Mouse (Mus musculus): Measurements from ENCODE around the gene Mast4. TPM values are rescaled to one million over a fixed set of nuclear protein-coding genes. Genes with fewer than 3 reads are reported as not detected.

Mast4 gene
- total RNA-seq, 2 experiments from 2014 or later: 45.9 to 49.2 TPM

DNA sequence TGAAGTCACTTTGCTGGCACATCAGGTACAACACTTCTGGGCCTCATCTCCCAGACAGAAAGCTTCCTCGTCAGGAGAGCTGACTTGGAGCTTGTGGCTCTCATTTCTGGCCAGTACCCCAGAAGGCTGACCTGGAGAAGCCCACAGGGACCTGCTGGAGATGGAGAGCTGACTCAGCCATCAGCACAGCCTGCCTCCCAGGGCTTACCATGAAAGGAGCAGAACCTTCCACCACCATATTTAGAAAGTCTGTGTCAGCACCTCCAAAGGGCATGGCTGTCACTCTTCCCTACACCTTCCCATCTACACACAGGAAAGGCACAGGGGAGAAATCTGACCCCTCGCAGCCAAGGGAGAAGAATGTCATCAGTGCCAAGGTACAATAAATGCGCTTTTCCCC, 385.3 kb downstream of the Mast4 start:
- intact Hi-C loops (cut with DNase I): no loop called here
- DNase-seq: no peak

- intact Hi-C loops (cut with DNase I): no loop called here
Observed at GRCm38 (mm10) chr13:102947546-102947945, 386.8 kb downstream of the Mast4 start.

GRCm38 (mm10) chr13:102946024-102946821, 388.1 kb downstream of the Mast4 start:
- no peak for DNase-seq
- intact Hi-C loops (cut with DNase I): no loop called here

More at GRCm38 (mm10) chr13:102947546-102947945, 386.8 kb downstream of the Mast4 start:
- DNase-seq: peak; percentile 21 to 47

- DNase-seq: no peak
- intact Hi-C loops (cut with DNase I): no loop called here
Observed at GRCm38 (mm10) chr13:102945450-102945849, 388.8 kb downstream of the Mast4 start.

DNA sequence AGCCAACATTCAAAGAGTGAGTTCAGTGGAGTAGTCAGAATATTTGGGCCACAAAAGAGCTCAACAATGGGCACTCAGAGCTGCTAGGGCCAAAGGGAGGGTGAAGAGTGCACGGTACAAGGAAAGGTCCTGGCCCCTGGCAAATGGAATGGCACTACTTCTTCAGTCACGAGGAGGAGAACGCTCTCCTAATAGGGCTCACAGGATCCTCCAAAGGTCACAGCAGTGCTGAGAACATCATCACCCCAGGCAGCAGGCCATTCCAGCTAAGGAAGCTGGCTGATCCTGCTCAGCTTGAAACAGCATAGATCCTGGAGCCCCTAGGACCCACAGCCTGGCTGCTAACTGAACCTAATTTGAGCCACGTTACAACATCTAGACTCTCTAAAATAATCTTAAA, 389.8 kb downstream of the Mast4 start:
- intact Hi-C loops (cut with DNase I): no loop called here
- no peak for DNase-seq

DNA sequence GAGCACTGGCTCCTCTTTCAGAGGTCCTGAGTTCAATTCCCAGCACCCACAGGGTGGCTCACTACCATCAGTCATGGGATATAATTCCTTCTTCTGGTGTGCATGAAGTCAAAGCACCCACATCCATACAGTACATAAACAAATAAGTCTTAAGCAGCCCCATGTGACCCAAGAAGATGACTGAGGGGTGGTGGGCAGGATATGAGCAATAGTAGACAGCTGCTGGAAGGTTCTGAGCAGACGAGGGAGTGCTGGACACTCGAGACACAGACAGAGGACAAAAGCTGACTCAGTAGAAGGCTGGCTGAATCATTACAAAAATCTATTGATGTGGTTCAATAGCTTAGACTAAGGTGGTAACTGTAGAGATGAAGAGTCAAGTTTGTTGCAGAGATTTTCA, 391.7 kb downstream of the Mast4 start:
- no peak for DNase-seq
- intact Hi-C loops (cut with DNase I): no loop called here

DNA sequence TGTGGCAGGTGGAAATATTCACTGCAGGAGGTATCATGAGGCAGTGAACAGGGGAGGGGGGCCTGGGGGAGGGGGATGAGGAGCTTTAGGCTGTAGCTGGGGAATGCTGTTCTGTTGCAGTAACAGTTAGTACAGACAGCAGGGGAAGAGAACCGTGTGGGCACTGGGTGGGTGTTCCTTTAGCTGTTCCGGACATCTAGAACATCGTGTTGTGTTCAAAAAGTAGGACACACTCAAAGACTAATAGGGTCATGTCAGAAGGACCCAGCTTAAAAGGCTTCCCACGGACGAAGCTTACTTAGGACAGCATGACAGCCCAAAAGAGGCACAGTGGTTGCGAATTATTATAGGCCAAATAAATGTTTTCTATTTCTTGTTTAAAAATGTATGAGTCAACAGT, 393.8 kb downstream of the Mast4 start:
- DNase-seq: no peak
- intact Hi-C loops (cut with DNase I): no loop called here

DNA sequence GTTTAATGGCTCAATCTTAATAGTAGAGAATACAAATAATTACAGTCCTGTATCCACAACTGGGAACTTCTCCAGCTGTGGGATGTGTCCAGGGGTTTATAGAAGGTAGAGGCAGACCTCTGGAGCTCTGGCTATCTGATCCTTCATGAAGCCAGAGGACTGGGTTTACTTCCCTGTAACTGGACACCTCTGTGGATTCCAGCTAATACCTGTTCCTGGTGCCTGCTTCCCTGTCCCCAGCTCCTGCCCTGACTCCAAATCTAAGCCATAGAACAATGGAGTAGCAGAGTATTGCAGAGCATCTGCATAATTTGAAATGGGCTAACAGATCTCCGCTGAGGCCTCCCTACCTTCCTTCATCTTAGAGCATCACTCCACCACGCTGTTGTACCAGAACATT, 398.1 kb downstream of the Mast4 start:
- DNase-seq: no peak

GRCm38 (mm10) chr13:102935788-102936187, 398.5 kb downstream of the Mast4 start:
- intact Hi-C loops (cut with DNase I): no loop called here
- DNase-seq: no peak

More for the DNA sequence above, 398.1 kb downstream of the Mast4 start:
- intact Hi-C loops (cut with DNase I): no loop called here

DNA sequence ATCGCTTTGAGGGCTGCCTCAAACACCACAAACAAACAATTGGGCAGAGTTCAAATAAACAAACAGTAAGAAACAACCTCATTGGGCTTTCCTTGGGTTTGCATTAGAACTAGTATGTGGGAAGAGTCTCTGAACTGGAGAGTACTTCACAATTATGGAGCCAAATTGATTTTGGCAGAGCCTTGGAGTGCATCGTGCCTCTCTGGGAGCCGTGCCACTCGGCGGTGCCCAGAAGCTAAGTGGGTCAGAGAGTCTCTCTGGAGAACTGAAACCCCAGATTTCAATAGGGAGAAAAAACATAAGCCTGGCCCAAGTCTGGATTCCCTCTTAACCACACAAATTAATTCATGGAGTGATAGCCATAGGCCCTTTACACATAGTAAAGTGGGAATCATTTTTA, 400.6 kb downstream of the Mast4 start:
- intact Hi-C loops (cut with DNase I): no loop called here
- peak; percentile 47 to 71 for DNase-seq

- intact Hi-C loops (cut with DNase I): no loop called here
- no peak for DNase-seq
Observed at GRCm38 (mm10) chr13:102932434-102932833, 401.9 kb downstream of the Mast4 start.

GRCm38 (mm10) chr13:102931951-102932350, 402.3 kb downstream of the Mast4 start:
- intact Hi-C loops (cut with DNase I): no loop called here
- DNase-seq: no peak

DNA sequence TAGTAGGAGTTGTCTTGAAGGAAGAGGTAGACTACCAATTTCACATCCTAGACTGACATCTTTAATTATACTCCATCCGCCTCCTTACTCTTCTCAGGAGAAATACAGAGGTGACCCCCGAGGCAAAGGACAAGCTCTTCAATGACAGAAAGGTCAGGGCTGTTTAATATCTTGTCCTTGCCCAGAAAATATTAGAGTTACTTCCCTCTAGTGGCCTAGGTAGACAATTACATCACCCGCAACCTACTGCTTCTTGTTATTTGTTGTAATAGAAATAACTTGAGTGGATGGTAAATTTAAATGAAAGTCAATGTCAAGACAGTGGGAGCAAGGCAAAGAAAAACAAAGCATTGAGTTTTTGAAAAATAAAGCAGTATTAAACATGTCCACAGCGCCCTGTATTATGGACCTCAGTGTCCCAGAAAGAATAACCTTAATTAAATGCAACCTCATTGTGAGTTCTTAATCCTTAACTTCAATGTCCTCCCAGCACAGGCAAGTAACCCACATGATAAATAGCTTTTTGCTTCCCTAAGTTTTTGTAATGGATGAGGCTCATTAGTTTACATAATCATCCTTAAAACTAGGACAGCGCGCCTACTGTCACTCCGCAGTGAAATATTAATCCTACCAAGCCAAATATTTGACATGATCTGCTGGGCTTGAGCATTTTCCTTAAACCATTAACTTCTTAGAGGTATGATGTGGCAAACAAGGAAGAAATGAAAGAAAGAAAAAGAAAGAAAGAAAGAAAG, 408.3 kb downstream of the Mast4 start:
- intact Hi-C loops (cut with DNase I): no loop called here
- DNase-seq: no peak

GRCm38 (mm10) chr13:102919741-102920140, 414.6 kb downstream of the Mast4 start:
- DNase-seq: no peak

DNA sequence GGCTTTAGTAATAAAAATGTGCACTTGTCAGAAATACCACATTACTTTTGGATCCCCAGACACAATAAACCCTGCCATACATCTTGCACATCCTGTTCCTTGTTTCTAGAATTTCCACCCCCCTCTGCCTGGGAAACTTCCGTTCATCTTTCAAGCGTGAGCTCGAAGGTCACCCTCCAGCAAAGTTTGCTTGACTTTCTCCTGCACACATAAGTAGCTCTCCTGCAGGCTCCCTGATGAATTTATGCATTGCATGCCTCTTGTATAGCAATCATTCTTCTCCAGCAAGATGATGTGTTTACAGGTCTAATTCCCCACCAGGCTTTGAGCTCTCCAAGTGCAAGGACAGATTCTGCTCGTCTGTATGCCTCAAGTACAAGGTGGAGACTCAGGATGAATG, 415.7 kb downstream of the Mast4 start:
- no peak for DNase-seq
- intact Hi-C loops (cut with DNase I): no loop called here

More at GRCm38 (mm10) chr13:102919741-102920140, 414.6 kb downstream of the Mast4 start:
- intact Hi-C loops (cut with DNase I): no loop called here

DNA sequence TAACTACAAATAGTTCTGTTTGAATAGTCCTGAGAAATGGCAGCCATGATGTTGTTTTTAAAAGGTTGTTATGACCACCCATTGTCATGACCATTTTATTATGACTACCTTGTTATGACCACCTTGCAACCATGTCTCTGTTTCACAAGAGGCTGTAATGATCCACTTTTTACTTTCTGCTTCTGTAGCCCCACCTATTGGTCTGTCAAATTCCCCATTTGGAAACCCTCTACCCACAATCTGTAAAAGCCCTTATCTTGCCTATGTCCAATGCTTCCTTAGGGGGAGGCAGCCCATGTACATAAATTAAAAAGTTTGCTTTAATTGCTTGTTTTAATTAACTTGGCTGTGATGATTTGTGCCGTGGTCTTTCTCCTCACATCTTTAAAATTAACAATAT, 419.0 kb downstream of the Mast4 start:
- no peak for DNase-seq
- intact Hi-C loops (cut with DNase I): no loop called here

DNA sequence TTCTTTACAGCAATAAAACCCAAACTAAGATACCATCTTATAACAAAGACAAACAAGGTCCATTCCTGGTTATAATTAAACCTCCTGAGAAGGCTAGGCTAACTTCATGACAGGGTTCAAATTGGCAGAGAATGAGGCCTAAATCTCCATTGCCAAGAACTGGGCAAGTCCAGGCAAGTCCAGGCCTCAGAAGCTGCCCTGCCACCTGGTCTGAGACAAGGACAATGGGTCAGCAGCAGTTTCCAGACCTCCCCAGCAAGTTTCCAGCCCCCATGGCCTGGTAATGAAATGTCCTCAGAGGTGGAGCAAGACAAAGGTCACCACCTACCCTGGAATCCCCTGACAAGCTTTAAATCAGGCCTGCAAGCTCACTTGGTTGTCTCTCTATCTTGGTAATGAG, 419.5 kb downstream of the Mast4 start:
- intact Hi-C loops (cut with DNase I): no loop called here
- DNase-seq: no peak

- no peak for DNase-seq
- intact Hi-C loops (cut with DNase I): no loop called here
Observed at GRCm38 (mm10) chr13:102913919-102914318, 420.4 kb downstream of the Mast4 start.

DNA sequence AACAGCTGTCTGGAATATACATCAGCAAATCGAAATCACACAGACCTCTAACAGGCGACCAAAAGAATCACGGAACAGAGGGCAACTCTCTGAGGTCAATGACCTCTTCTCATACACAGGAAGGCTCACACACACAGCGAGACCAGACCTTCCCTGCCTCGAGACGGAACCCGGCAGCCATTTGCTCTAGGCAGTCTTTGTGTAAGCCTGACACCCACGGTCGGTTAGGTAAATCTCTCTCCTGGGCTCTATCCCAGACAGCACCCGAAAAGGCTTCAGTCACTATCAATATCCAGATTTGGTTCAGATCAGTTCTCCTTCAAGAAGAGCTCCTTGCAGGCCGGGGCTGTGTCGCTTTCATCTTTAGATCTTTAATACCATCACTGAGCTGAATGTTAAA, 421.4 kb downstream of the Mast4 start:
- intact Hi-C loops (cut with DNase I): no loop called here
- DNase-seq: no peak

DNA sequence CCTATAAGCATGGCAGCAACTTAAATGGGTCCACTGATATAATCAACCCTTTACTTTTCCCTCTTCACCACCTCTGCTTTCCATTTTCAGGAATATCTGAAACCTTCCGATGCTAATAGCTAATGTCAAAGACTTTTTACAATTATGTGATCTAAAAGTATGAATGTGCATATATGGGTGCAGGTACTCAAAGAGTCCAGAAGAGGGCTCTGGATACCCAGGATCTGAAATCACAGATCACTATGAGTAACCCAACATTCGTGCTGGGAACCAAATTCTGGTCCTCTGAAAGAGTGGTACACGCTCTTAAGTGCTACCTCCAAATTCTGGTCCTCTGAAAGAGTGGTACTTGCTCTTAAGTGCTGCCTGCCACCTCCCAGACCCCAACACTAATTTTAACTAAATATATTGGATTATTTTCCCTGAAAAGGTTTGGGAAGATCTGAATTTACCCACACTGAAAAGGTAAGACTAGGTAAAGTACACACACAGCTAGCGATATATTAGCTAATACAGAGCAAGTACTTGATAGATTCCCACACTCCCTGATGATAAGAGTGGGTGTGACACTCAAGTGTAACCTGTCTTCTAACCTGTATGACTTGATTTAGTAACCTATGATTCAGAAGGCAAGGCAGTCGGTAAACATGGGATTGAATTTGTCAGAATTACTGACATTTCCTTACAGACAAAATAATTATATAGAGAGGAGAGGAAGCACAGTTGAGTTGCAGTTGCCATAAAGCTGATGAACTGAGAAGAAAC, 424.5 kb downstream of the Mast4 start:
- intact Hi-C loops (cut with DNase I): loop anchor here (5.0 kb wide), 2 partner anchors 98 to 187 kb away; no protein-coding TSS in a partner anchor
- no peak for DNase-seq

DNA sequence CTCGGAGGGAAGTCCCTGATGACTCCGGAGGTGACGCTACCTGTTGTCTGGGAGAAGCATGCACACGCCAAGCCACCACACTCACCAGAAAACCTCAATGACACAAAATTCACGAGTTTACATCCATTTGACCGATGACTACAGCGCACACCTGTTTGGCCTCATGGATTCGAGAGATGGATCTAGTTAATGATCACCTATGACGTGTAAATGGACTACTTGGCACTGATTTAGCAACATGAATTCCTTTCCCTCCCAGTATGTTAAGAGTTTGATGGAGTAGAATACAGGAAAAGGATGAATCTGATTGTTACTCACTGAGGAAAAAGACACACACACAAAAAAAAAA, 427.7 kb downstream of the Mast4 start:
- intact Hi-C loops (cut with DNase I): loop anchor here (5.0 kb wide), 2 partner anchors 94 to 191 kb away; no protein-coding TSS in a partner anchor
- DNase-seq: no peak
